Mouse (Mus musculus): Measurements from ENCODE around the gene Reg3g. TPM values are rescaled to one million over a fixed set of nuclear protein-coding genes. Genes with fewer than 3 reads are reported as not detected.

Gene Reg3g
- not detected for total RNA-seq (2021)
- long read RNA-seq, experiment 1, result 0 reads
- long read RNA-seq, experiment 2, result 0 reads

- intact Hi-C loops (cut with DNase I), result loop anchor here (5.0 kb wide), 1 partner anchor 841 kb away; no protein-coding TSS in a partner anchor
- Histone ChIP-seq H3K27ac (no peak within 1 kb of the TSS), H3K4me3 (no peak within 1 kb of the TSS)
- DNase-seq (ENCODE audit: extremely low spot score in 1 of 2, low spot score in 2 of 2), result no peak
- no peak for TF ChIP-seq CTCF (IDR thresholded peaks at IDR 0.05)
Observed at GRCm38 (mm10) chr6:78468772-78469171, at the start of gene Reg3g. Reg3g (minus strand) TSS chr6:78468872.

GRCm38 (mm10) chr6:78515777-78516446, 47.2 kb upstream of the Reg3g start:
- Histone ChIP-seq H3K4me3 (no peak overlapping the region), H3K27ac (no peak overlapping the region)
- DNase-seq (ENCODE audit: extremely low spot score in 1 of 2, low spot score in 2 of 2), result peak in 1 of 2 experiments; percentile 13
- intact Hi-C loops (cut with DNase I), result no loop called here
- peak; percentile 71 for TF ChIP-seq CTCF (IDR thresholded peaks at IDR 0.05)

GRCm38 (mm10) chr6:78512833-78513232, 44.2 kb upstream of the Reg3g start:
- DNase-seq (ENCODE audit: extremely low spot score in 1 of 2, low spot score in 2 of 2), result peak; percentile 49 to 55
- intact Hi-C loops (cut with DNase I), result loop anchor here (1.0 kb wide), 2 partner anchors 181 to 883 kb away; no protein-coding TSS in a partner anchor
- peak; percentile 79 for TF ChIP-seq CTCF (IDR thresholded peaks at IDR 0.05)
- H3K4me3 ChIP-seq, result no peak overlapping the region
- H3K27ac ChIP-seq, result no peak overlapping the region

- DNase-seq (ENCODE audit: extremely low spot score in 1 of 2, low spot score in 2 of 2), result no peak
- TF ChIP-seq CTCF (IDR thresholded peaks at IDR 0.05), result peak; percentile 41
- intact Hi-C loops (cut with DNase I), result no loop called here
- no peak overlapping the region for H3K27ac ChIP-seq
- no peak overlapping the region for H3K4me3 ChIP-seq
Observed at GRCm38 (mm10) chr6:78510173-78510900, 41.7 kb upstream of the Reg3g start.

- no peak overlapping the region for H3K4me3 ChIP-seq
- TF ChIP-seq CTCF (IDR thresholded peaks at IDR 0.05), result no peak; the same call in 1 of the 2 replicates
- intact Hi-C loops (cut with DNase I), result no loop called here
- H3K27ac ChIP-seq, result no peak overlapping the region
- no peak for DNase-seq (ENCODE audit: extremely low spot score in 1 of 2, low spot score in 2 of 2)
Observed at GRCm38 (mm10) chr6:78505745-78506144, 37.1 kb upstream of the Reg3g start.

DNA sequence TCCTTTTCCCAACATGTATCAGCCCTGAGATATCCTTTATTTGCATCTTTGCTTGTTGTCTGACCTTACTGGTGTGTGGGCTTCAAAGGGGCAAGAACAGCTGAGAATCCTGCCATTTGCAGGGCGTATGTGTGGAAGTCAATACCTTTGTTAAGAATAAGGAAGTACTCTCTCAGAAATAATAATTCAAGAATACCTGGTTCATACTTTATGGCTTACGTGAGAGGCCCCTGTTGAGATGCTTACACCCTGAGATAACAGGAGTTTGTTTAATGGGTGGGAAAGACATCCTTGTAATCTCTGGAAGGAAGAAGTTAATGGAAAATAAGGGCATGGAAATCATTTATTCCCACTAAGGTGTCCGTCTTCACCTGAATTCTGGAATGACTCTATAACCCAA, 26.0 kb upstream of the Reg3g start:
- no peak overlapping the region for H3K4me3 ChIP-seq
- TF ChIP-seq CTCF (IDR thresholded peaks at IDR 0.05), result no peak
- intact Hi-C loops (cut with DNase I), result no loop called here
- no peak overlapping the region for H3K27ac ChIP-seq
- no peak for DNase-seq (ENCODE audit: extremely low spot score in 1 of 2, low spot score in 2 of 2)

DNA sequence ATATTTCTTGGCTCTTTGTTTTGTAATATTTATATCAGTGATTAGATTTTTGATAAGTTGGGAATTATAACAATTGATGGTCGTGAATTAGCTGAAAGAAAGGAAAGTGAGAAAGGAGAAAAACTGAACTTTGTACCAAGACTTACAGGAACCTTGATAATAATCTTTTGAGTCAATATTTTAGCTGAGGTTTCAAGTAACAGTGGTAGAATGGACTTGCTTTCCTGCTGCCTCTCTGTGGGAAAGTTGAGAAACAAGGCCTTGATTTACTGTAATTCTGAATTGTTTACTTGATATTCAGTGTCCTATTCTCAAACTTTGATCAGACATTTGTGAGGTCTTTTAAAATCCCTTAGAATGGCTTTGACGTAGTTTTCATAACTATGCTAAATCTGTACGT, 615 bp upstream of the Reg3g start:
- H3K4me3 ChIP-seq, result no peak overlapping the region
- intact Hi-C loops (cut with DNase I), result loop anchor here (5.0 kb wide), 1 partner anchor 842 kb away; no protein-coding TSS in a partner anchor
- DNase-seq (ENCODE audit: extremely low spot score in 1 of 2, low spot score in 2 of 2), result no peak
- H3K27ac ChIP-seq, result no peak overlapping the region
- no peak for TF ChIP-seq CTCF (IDR thresholded peaks at IDR 0.05)

DNA sequence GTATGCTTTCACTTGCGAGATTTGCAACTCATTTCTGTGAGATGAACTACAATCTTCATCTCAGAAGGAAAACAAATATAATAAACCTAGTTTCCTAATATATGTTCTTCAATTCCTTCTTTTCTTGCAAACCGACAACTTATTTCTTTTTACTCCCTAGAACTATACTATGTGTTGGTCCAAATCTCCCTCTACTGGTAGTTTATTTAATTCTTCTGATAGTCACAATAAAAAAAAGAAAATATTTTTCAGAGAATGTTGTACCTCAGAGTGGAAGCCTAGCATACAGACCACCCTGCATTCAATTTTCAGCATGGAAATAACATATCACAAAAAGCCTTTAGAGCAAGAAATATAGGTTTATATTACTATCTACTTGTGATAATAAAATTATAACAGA, 5.4 kb downstream of the Reg3g start:
- DNase-seq (ENCODE audit: extremely low spot score in 1 of 2, low spot score in 2 of 2), result no peak
- intact Hi-C loops (cut with DNase I), result loop anchor here (5.0 kb wide), 1 partner anchor 601 kb away; no protein-coding TSS in a partner anchor
- peak; percentile 40 for TF ChIP-seq CTCF (IDR thresholded peaks at IDR 0.05)
- no peak overlapping the region for H3K27ac ChIP-seq
- no peak overlapping the region for H3K4me3 ChIP-seq

DNA sequence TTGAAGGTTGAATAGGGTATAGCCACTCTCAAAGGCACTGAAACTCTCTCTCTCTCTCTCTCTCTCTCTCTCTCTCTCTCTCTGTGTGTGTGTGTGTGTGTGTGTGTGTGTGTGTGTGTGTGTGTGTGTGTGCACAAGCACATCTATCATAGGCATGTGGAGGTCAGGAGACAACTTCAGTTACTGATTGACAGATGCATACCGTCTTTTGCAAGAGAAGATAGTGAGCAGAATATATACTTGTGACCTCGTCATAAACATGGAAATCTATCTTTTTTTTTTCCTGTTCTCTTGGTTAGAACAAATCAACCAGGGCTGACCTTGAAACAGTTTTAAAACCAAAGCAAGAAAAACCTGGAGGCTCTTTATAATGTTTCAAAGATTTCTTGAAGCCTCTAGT, 6.3 kb downstream of the Reg3g start:
- intact Hi-C loops (cut with DNase I), result loop anchor here (5.0 kb wide), 1 partner anchor 600 kb away; no protein-coding TSS in a partner anchor
- no peak for TF ChIP-seq CTCF (IDR thresholded peaks at IDR 0.05)

DNA sequence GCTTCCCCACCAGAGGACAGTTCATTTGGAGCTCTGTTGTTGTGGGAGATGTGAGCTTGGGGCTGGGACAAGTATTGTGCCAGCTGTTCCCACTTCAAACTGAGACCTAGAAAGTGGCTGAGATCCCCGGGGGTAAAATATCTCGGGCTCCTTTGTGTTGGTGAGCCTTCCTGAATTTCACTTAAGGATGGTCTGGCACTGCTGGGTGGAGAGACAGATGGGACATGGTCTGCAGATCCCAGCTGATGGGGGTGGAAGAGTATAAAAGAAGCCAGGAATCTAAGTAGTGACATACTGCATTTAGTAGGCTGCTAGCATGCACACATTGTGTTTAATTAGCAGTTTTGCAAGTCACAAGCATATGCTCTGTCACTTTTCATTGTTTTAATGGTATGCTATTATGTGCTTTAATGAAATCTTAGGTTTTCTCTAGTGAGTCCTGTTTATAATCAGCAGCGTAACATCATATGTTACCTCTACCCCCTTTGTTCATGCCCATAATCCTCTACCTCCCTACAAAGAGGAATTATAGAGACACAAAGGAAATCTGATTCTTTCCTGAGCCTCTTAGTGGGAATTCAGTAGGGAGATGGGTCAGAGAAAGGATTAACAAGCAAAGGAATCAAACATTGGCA, 8.4 kb downstream of the Reg3g start:
- H3K27ac ChIP-seq, result no peak overlapping the region
- intact Hi-C loops (cut with DNase I), result loop anchor here (1.0 to 5.0 kb wide), 4 partner anchors 120 to 598 kb away; no protein-coding TSS in a partner anchor
- DNase-seq (ENCODE audit: extremely low spot score in 1 of 2, low spot score in 2 of 2), result peak; percentile 11 to 32
- no peak overlapping the region for H3K4me3 ChIP-seq
- TF ChIP-seq CTCF (IDR thresholded peaks at IDR 0.05), result no peak

More for the DNA sequence above, 6.3 kb downstream of the Reg3g start:
- no peak for DNase-seq (ENCODE audit: extremely low spot score in 1 of 2, low spot score in 2 of 2)
- Histone ChIP-seq H3K27ac (no peak overlapping the region), H3K4me3 (no peak overlapping the region)

DNA sequence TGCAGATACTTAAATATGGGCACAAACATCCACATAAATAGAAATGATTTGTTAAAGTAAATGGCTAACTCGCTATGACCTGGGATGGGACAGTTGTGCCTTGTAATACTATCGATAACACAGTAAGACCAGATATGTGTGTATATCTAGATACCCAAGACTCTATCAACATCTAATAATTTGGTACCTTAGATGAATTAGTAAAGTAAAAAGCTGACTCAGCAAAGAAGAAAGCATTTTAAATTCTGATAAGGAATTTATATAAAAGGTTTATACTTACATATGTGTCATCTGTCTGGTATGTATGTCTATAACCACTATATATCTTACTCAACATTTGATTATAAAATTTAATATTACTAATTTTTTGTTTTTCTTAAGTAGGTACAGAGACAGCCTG, 15.9 kb downstream of the Reg3g start:
- intact Hi-C loops (cut with DNase I), result no loop called here
- H3K4me3 ChIP-seq, result no peak overlapping the region
- H3K27ac ChIP-seq, result no peak overlapping the region
- TF ChIP-seq CTCF (IDR thresholded peaks at IDR 0.05), result no peak
- DNase-seq (ENCODE audit: extremely low spot score in 1 of 2, low spot score in 2 of 2), result no peak

GRCm38 (mm10) chr6:78448409-78448808, 20.3 kb downstream of the Reg3g start:
- no peak overlapping the region for H3K4me3 ChIP-seq
- TF ChIP-seq CTCF (IDR thresholded peaks at IDR 0.05), result no peak
- no peak for DNase-seq (ENCODE audit: extremely low spot score in 1 of 2, low spot score in 2 of 2)
- intact Hi-C loops (cut with DNase I), result no loop called here
- H3K27ac ChIP-seq, result no peak overlapping the region

Measured in left cerebral cortex, adult 2 months (tissue).